Mouse (Mus musculus): ENCODE measurements around the gene Ppargc1a.

Gene Ppargc1a

GRCm38 (mm10) chr5:51504654-51505053 is 62.9 kb downstream of the Ppargc1a start:
- no peak for DNase-seq (ENCODE audit: low read depth, low spot score)

- peak; percentile 13 for DNase-seq (ENCODE audit: low read depth, low spot score)
Observed at GRCm38 (mm10) chr5:51497910-51498517, 69.5 kb downstream of the Ppargc1a start.

GRCm38 (mm10) chr5:51495446-51495845 is 72.1 kb downstream of the Ppargc1a start:
- DNase-seq (ENCODE audit: low read depth, low spot score): no peak

GRCm38 (mm10) chr5:51494358-51494876 is 73.1 kb downstream of the Ppargc1a start:
- DNase-seq (ENCODE audit: low read depth, low spot score): no peak

GRCm38 (mm10) chr5:51483768-51484167 is 83.8 kb downstream of the Ppargc1a start:
- no peak for DNase-seq (ENCODE audit: low read depth, low spot score)

- peak; percentile 7 for DNase-seq (ENCODE audit: low read depth, low spot score)
Observed at GRCm38 (mm10) chr5:51479859-51480258, 87.7 kb downstream of the Ppargc1a start.

GRCm38 (mm10) chr5:51479456-51479855 is 88.1 kb downstream of the Ppargc1a start:
- no peak for DNase-seq (ENCODE audit: low read depth, low spot score)

GRCm38 (mm10) chr5:51478319-51478994 is 89.1 kb downstream of the Ppargc1a start:
- no peak for DNase-seq (ENCODE audit: low read depth, low spot score)

GRCm38 (mm10) chr5:51477140-51477539 is 90.4 kb downstream of the Ppargc1a start:
- no peak for DNase-seq (ENCODE audit: low read depth, low spot score)

GRCm38 (mm10) chr5:51475034-51475541 is 92.4 kb downstream of the Ppargc1a start:
- DNase-seq (ENCODE audit: low read depth, low spot score): peak; percentile 8

GRCm38 (mm10) chr5:51471614-51472013 is 95.9 kb downstream of the Ppargc1a start:
- DNase-seq (ENCODE audit: low read depth, low spot score): no peak

- DNase-seq (ENCODE audit: low read depth, low spot score): no peak
Observed at GRCm38 (mm10) chr5:51466036-51466435, 101.5 kb downstream of the Ppargc1a start.

- no peak for DNase-seq (ENCODE audit: low read depth, low spot score)
Observed at GRCm38 (mm10) chr5:51452033-51452432, 115.5 kb downstream of the Ppargc1a start.

GRCm38 (mm10) chr5:51447631-51448030 is 119.9 kb downstream of the Ppargc1a start:
- DNase-seq (ENCODE audit: low read depth, low spot score): no peak

GRCm38 (mm10) chr5:51446299-51447090 is 121.0 kb downstream of the Ppargc1a start:
- DNase-seq (ENCODE audit: low read depth, low spot score): no peak

GRCm38 (mm10) chr5:51445726-51446125 is 121.8 kb downstream of the Ppargc1a start:
- peak; percentile 5 for DNase-seq (ENCODE audit: low read depth, low spot score)

- peak; percentile 28 for DNase-seq (ENCODE audit: low read depth, low spot score)
Observed at GRCm38 (mm10) chr5:51439773-51440172, 127.8 kb downstream of the Ppargc1a start.

GRCm38 (mm10) chr5:51433905-51434304 is 133.6 kb downstream of the Ppargc1a start:
- DNase-seq (ENCODE audit: low read depth, low spot score): peak; percentile 73

GRCm38 (mm10) chr5:51432532-51432931 is 135.0 kb downstream of the Ppargc1a start:
- DNase-seq (ENCODE audit: low read depth, low spot score): no peak

- no peak for DNase-seq (ENCODE audit: low read depth, low spot score)
Observed at GRCm38 (mm10) chr5:51432031-51432430, 135.5 kb downstream of the Ppargc1a start.

- no peak for DNase-seq (ENCODE audit: low read depth, low spot score)
Observed at GRCm38 (mm10) chr5:51426406-51426805, 141.1 kb downstream of the Ppargc1a start.

GRCm38 (mm10) chr5:51416377-51416776 is 151.1 kb downstream of the Ppargc1a start:
- DNase-seq (ENCODE audit: low read depth, low spot score): no peak

All from brain, adult 2 months (tissue).